19 mouse cellular contexts compared by ENCODE assay signal in genomic region chr5:9453298-9453697, GRCm38 (mm10).
A peak's percentile ranks its signal among the peaks of the same experiment; 100 is the strongest.
DNase-seq lines count a peak whose midpoint lies in the region; ATAC-seq and TF ChIP-seq lines count a peak whose summit lies in the region.
"Had no signal": no experiment of that assay in that cellular context is flagged by ENCODE, and none has a peak within 500 bp of the region (broad histone marks: within the 10 kb centered on the region; RNA-seq: fewer than 3 reads in every experiment).

No protein-coding gene starts in this region.

- 78% methylated on average over 2 of the region's 2 CpGs for WGBS in stomach, postnatal 0 days

- POLR2A ChIA-PET in Patski (lab: Charles Lee), result no interaction called here

- no peak overlapping the region for H3K4me3 ChIP-seq in left cerebral cortex, adult 2 months
- H3K4me3 ChIP-seq in stomach, postnatal 0 days (ENCODE audit: low read depth, low read length), result no peak overlapping the region
- H3K4me3 ChIP-seq: forebrain, embryonic 10.5 days; heart, embryonic 10.5 days; hindbrain, embryonic 10.5 days; liver, embryonic 13.5 days; midbrain, embryonic 13.5 days had no signal

- CTCF ChIA-PET in Patski (lab: Charles Lee), result interaction anchor here (1.7 kb wide), 1 partner anchor 9 kb away, joined by 4 read pairs; no protein-coding TSS in a partner anchor

- in situ Hi-C loops in Patski (cut with MboI; ENCODE audit: low pct_unique_long_range_greater_than_20kb), result loop anchor here (10.0 kb wide), 1 partner anchor 1182 kb away; no protein-coding TSS in a partner anchor

- ATAC-seq in frontal cortex, adult (ENCODE audit: low TSS enrichment), result peak; percentile 86
- ATAC-seq in Patski, result no peak
- ATAC-seq in stomach, postnatal 0 days (ENCODE audit: low FRiP score, low TSS enrichment), result no peak
- ATAC-seq: intestine, postnatal 0 days; midbrain, embryonic 13.5 days had no signal

- no peaks in the 10 kb centered on the region for H3K9me3 ChIP-seq in stomach, postnatal 0 days (ENCODE audit: control insufficient read depth, low read length)
- H3K9me3 ChIP-seq: forebrain, embryonic 10.5 days; G1E; heart, embryonic 10.5 days; hindbrain, embryonic 10.5 days; liver, embryonic 13.5 days; midbrain, embryonic 13.5 days had no signal

- no peak overlapping the region for H3K9ac ChIP-seq in stomach, postnatal 0 days (ENCODE audit: low read length)
- H3K9ac ChIP-seq: liver, embryonic 13.5 days; midbrain, embryonic 13.5 days had no signal

- intact Hi-C loops in left cerebral cortex, adult 2 months (cut with DNase I), result loop anchor here (10.0 kb wide), 1 partner anchor 492 kb away; no protein-coding TSS in a partner anchor
- intact Hi-C loops in left cerebral cortex, postnatal 10 days (cut with DNase I), result loop anchor here (5.0 kb wide), 1 partner anchor 1179 kb away; no protein-coding TSS in a partner anchor

- H3K27ac ChIP-seq in left cerebral cortex, adult 2 months, result no peak overlapping the region
- H3K27ac ChIP-seq in stomach, postnatal 0 days (replicated peaks), result no peak overlapping the region
- H3K27ac ChIP-seq: forebrain, embryonic 10.5 days; heart, embryonic 10.5 days; hindbrain, embryonic 10.5 days; liver, embryonic 13.5 days; midbrain, embryonic 13.5 days had no signal

- TF ChIP-seq CTCF in left cerebral cortex, adult 2 months (IDR thresholded peaks at IDR 0.05), result peak; percentile 63
- TF ChIP-seq CTCF in Patski (IDR thresholded peaks at IDR 0.05), result peak; percentile 45
- TF ChIP-seq CTCF in stomach, postnatal 0 days (IDR thresholded peaks at IDR 0.05; ENCODE audit: low read depth), result peak; percentile 48

- no peak for TF ChIP-seq EP300 in stomach, postnatal 0 days (optimal IDR thresholded peaks at IDR 0.05)

- DNase-seq in frontal cortex, postnatal 10 days (ENCODE audit: low spot score in 2 of 2), result no peak
- DNase-seq in left cerebral cortex, adult 2 months (ENCODE audit: extremely low spot score in 1 of 2, low spot score in 2 of 2), result no peak
- no peak for DNase-seq in left cerebral cortex, postnatal 10 days (ENCODE audit: extremely low spot score in 1 of 2, low spot score in 2 of 2)
- no peak for DNase-seq in Patski (ENCODE audit: low read depth, low spot score)
- DNase-seq in stomach, postnatal 0 days (ENCODE audit: low spot score), result no peak
- no peak for DNase-seq in thymus, postnatal 25 days
- DNase-seq: adrenal gland, adult 2 months; cerebellum, adult 8-10 months; kidney, postnatal 4 days; liver, embryonic 13.5 days; lung, adult 2 months; lung, postnatal 14 days had no signal

- no peaks in the 10 kb centered on the region for H3K4me1 ChIP-seq in stomach, postnatal 0 days (replicated peaks; ENCODE audit: control insufficient read depth, insufficient read depth)
- H3K4me1 ChIP-seq: forebrain, embryonic 10.5 days; heart, embryonic 10.5 days; hindbrain, embryonic 10.5 days; liver, embryonic 13.5 days; midbrain, embryonic 13.5 days had no signal

- no peak overlapping the region for H3K4me2 ChIP-seq in stomach, postnatal 0 days (replicated peaks; ENCODE audit: low read depth)
- H3K4me2 ChIP-seq: liver, embryonic 13.5 days; midbrain, embryonic 13.5 days had no signal

- peaks cover 5% of the 10 kb centered on the region for H3K27me3 ChIP-seq in Patski
- H3K27me3 ChIP-seq in stomach, postnatal 0 days (ENCODE audit: control insufficient read depth, insufficient read depth, low read length), result no peaks in the 10 kb centered on the region
- H3K27me3 ChIP-seq: liver, embryonic 13.5 days; midbrain, embryonic 13.5 days had no signal

- H3K36me3 ChIP-seq in stomach, postnatal 0 days (ENCODE audit: control insufficient read depth, insufficient read depth, low read length), result no peaks in the 10 kb centered on the region
- H3K36me3 ChIP-seq: forebrain, embryonic 10.5 days; G1E; heart, embryonic 10.5 days; hindbrain, embryonic 10.5 days; liver, embryonic 13.5 days; midbrain, embryonic 13.5 days had no signal
